Mouse (Mus musculus) kidney, adult 8-10 months (tissue): ENCODE results near the gene Casz1.
A peak's percentile ranks its signal among the peaks of the same experiment; 100 is the strongest.

Source experiments
- DNase-seq, 2 experiments: peaks; one replicate each; pipeline ENCODE4 v3.0.0; 2022

Casz1 gene

DNA sequence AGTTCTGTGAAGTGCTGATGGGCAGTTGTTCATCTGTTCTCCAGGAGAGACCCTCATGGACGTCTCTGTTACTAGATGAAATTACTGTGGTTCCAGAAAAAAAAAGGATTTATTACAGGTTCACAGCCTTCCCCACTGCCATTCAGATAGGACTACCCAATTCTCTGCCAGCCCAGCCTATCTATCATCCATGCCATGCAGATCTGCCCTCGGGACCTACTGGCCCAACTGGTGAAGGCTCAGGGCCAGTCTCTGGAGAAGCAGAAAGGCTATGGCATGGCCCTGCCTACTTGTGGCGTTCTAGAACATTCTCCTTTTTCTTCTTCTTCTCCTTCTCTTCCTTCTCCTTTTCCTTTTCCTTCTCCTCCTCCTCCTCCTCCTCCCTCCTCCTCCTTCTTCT lies 75.4 kb downstream of the Casz1 start:
- no peak for DNase-seq

- no peak for DNase-seq
Measured at GRCm38 (mm10) chr4:148881001-148881669, 76.9 kb downstream of the Casz1 start.

DNA sequence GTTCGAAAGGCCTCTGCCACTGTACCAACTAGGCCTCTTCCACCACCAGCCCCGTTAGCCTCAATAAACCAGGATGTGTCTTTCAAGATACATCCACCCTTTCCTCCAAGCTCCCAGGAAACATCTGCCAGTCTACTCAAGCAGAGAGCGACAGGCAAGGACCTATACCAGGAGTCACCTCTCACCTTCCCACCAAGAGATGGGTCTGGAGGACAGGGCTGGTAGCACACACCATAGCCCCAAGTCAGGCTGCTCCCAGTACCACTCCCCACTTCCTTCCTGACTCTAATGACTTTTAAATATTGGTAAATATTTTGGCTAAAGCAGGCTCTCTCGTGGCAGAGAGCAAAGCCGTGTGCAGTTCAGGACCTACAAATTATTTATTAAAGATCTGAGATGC lies 77.6 kb downstream of the Casz1 start:
- no peak for DNase-seq

DNA sequence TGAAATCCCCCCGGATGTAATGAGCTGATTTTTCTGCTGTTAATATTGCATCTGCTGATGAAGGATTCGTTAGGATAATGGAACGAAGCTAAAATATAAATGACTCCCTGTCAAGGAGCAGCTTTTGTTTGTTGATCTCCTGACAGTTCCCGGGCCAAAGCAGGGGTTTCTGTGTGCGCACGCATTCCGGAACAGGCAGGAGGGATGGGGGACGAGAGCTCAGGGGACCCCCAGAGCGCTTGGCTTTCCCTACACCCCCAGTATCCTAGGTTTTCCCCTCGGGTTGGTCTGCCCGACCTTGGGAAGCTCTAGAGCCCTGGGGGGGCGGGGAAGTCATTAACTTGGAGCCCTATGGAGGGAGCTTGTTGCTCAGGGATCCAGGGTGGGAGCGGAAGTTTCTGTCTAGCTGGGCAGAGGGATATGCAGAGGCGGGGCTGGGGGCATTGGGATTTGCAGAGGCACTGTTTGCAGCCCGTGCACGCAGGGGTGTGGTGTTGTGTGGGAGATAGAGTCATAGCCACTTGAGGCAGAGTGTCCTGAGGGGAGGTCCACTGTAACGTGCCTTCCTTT lies 78.2 kb downstream of the Casz1 start:
- no peak for DNase-seq

DNA sequence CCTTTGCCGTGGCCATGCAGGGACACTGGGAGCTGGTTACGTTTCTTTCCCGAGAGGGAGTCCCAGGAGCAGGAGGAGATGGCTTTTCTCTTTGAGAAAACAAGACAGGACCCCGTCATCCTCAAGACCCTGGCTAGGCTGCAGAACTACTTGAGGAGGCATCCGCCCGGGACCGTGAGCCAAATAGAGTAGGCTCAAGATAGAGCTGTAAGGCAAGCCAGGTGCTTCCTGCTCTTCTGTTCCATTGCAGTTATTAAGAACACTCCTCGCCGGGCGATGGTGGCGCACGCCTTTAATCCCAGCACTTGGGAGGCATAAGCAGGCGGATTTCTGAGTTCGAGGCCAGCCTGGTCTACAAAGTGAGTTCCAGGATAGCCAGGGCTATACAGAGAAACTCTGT lies 80.4 kb downstream of the Casz1 start:
- no peak for DNase-seq

DNA sequence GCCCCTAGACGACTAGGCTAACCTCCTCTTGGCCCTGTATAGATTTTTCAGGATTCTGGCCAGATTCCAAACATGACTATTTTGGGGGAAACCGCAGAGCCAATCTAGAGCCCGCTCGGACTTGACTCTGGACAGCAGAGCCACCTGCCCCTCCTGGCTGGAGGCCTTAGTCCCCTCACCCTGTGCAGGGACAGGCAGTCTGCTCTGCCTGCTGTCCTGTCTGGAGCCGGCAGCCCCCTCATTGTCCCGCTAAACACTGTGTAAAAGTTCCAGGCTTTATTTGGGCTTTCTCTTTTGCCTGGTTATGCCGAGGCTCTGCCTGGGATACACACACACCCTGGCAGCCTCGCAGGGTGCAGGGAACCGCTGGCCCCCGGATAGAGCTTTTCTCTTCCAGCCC lies 81.2 kb downstream of the Casz1 start:
- DNase-seq, result no peak

DNA sequence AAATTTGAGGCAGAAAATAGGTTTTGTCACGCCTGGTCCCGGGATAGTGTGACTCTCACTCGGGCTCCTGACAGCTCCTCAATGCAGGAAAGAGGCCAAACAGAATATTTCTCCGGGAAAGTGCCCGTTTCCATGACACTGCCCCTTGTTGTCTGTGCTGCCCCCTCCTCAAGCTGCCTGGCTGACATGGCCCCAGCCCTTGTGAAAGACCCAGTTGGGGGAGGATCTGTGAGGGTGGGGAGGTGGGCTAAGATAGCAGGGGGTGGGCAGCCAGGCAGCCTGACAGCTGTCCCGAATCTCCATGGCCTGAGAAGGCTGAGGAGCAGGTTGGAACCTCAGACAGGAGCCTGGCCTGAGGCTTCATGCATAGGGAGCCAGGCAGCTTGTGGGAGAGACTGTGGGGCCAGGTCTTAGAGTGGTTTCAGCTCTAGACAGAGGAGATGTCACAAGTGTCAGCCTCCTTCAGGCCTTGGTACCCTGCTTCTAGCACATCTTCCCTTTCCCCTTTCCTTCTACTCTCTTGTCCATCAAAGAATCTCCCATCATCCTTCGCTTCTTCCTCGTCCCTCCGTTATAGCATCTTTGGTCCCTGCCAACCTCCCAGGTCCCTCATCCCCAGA lies 81.8 kb downstream of the Casz1 start:
- no peak for DNase-seq

GRCm38 (mm10) chr4:148888229-148888628 lies 84.0 kb downstream of the Casz1 start:
- DNase-seq, result no peak

GRCm38 (mm10) chr4:148889011-148889410 lies 84.8 kb downstream of the Casz1 start:
- no peak for DNase-seq

GRCm38 (mm10) chr4:148890442-148890841 lies 86.2 kb downstream of the Casz1 start:
- no peak for DNase-seq

- no peak for DNase-seq
Measured at GRCm38 (mm10) chr4:148890892-148891838, 86.9 kb downstream of the Casz1 start.

GRCm38 (mm10) chr4:148896125-148896524 lies 91.9 kb downstream of the Casz1 start:
- no peak for DNase-seq

DNA sequence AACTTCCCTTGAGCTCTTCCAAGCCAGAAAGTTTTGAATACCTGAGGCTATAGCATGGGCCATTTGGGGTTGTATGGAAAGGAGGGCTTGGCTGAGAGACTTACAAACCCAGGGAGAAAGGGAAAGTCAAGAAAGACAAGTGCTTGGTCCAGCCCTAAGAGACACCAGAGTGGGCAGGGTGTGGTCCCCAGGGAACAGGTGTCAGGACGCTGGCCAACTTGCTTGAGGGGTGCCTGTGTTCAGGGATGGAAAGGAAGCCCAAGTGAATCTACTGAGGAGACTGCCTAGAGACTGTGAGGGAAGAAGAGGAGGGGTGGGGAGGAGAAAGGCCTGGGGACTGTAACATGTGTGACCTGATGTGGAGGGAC lies 95.7 kb downstream of the Casz1 start:
- DNase-seq, result no peak

DNA sequence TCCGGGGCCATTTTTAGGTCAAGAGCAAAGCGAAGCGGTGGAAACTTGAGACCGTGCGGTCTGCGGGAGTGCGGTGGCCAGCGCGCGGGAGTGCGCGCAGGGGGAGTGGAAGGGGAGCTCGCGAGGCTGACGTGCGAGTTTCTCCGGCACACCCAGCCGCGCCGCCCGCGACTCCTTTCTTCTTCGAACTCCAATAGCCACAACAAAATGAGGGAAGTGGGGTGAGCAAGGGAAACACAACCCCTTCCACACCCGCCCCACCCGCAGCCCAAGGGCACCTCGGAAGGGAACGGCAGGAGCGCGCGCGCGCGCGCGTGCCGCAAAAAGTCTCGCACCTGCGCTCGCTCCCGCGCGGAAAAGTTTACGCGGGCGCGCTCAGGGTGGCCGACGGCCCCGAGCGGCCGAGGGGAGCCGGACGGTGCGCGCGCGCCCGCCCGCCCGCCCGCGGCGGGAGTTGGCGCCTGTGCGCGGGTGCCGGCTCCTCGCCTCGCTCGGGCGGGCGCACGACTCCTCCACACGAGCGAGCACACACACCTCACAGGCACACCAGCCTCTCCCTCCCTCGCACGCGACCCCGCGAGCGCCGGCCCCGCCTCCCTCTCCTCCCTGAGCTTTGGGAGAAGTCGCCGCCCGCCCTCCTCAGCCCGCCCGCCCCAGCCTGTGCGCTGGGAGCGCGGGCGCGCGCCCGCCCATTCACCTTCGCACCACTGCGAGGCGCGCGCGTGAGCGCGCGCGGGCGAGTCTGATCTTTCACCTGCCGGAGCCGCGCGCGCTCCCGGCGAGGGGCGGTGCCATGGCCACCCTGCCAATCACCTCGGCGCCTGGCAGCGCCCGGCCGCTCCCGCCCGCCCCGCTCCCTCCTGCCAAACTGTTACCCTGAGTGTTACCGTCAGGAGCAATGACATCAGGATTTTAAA lies 96.3 kb downstream of the Casz1 start:
- DNase-seq, result peak; percentile 82 to 87

DNA sequence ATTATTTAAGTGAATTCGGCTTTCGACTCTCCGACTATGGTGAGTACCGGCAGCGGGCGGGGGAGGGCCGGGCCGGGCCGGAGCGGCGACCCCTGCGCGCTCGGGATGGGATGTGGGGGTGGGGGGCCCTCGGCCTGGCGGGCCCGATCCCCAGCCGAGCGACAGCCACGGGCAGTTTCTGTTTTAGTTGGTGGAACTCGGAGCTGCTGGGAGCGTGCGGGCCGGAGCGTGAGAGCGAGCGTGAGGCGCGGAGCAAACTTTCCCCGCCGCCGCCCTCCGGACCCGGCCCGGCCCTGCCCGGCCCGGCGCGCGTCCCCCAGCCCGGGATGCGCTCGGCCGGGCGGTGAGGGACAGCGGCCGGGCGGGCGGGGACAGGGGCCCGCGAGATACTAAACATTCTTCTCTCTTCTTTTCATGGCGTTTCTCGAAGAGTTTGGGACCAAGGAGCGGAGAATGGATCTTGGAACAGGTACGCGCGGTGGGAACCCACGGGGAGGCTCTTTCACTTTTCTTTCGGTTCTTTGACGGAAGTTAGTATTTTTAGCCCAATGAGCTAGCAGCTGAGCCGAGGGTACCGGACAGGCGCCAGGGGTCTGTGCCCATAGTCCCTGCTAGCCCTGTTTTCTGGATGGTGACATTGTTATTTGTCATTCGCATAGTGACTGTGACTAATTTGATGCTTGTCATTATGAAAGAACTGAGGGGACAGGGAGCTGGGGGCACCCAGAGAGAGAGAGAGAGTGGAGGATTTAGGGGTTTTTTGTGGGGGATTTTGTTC lies 97.2 kb downstream of the Casz1 start:
- DNase-seq, result no peak

- DNase-seq, result peak; percentile 87 to 93
Measured at GRCm38 (mm10) chr4:148902919-148903727, 98.9 kb downstream of the Casz1 start.

DNA sequence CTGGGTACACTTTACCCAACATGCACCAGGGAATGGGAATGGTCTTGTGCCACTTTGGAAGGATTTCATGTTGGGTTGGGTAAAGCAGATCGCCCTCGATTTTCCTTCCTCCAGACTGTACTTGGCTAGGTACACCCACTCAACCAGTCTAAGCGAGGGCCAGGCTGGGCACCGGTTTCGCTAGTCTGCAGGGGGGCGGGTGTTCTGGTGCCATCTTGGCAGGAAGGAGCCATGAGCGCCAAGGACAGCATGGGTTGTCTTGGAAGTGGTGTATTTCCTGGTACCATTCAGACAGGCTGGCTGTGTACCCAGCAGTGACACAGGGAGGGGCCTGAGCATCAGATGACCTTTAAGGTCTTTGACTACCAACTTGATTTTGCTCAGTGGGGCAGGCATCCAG lies 101.1 kb downstream of the Casz1 start:
- no peak for DNase-seq

DNA sequence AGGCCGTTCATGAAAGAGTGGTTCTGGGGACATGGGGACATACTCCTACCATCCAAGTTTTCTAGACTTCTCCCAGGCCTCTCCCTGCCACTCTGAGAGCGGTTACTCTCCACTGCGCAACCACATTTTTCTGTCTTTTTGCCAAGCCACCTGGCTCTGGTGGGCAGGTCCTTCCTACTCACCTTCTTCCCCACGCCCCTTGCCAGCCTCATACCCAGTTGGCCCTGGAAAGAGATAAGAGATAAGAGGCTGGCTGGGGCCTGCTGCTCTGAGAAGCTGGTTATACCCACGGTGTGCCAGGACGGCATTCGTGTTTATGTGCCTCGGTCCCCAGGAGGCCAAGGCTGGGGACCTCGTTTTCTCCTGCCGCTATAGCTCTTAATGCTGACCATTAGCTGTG lies 102.6 kb downstream of the Casz1 start:
- peak in 1 of 2 experiments; percentile 74 for DNase-seq

DNA sequence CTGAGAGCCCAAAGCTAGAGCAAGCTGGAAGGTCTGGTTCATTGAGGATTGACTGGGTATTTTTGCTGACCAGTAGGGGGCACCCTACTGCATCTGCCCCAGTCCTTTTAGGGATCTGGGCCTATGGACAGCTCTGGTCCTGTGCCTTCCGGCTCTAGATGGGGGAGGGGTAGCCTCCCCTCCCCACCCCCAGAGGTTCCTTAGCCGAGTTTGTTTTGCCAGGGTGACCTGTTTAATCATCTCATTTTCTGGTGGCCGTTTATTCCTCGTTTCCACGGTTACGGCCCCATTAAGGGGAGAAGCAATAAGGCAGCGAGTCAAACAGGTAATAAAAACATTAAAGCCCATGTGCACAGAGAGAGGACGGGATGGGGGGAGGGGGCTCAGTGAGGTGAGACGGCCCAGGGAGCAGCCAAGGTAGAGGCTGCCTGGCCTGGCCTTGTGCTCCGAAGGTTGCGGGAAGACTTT lies 104.0 kb downstream of the Casz1 start:
- DNase-seq, result peak; percentile 83 to 92

DNA sequence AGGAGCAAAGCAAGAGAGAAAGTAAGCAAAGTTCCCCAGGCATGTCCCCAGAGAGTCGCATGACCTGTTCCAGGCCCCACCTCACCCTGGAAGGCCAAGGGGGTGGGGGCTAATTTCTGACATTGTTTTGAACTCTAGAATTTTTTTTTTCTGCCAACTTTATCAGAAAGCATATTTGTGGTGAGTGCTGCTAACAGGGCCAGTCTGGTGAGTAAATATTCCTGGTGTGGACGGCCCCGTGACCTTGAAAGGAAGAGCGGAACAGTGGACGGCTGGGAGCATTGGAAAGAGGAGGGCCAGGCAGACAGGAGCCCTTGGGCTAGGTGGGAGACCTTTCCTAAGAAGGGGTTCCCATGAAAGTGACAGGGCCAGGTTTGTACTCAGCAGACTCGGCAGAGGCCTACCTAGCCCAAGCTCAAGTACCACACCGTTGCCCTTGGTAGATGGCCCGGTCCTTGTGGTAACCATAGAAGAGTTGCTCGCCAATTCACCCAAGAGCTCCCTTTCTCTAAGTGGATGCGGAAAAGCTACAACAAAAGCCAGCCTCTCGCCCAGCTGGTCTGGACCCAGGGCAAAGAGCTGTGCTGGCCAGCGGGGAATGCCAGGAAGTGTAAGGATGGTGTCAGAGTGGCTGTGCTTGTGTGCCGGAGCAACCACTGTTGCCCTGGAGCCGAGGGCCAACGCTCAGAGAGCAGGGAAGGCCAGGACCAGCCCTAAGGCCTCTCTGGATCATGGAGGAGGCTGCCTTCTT lies 104.7 kb downstream of the Casz1 start:
- peak in 1 of 2 experiments; percentile 52 for DNase-seq
